8 mouse cellular contexts compared by ENCODE assay signal in the genomic region with DNA sequence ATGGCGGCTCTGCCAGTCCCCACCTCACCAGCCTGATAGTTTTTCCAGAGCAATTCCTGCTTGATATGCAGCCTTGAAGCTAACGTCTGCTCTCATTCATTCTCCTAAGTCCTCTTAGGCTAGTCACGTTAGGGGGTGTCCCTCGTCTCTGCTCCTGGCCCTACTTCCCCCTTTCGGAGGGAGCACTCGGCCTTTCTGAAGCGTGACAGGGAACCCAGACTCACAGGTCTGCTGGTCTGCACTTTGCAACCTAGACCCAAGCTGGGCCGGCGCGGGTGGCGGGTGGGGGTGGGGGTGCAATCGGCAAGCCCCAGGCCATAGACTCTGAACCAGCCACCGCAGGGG. TPM values are rescaled to one million over a fixed set of nuclear protein-coding genes. Genes with fewer than 3 reads are reported as not detected.
DNase-seq lines count a peak whose midpoint lies in the region; ATAC-seq and TF ChIP-seq lines count a peak whose summit lies in the region.

No protein-coding gene starts in this region.

- H3K4me1 ChIP-seq in heart, embryonic 15.5 days (replicated peaks): peaks cover 33% of the 10 kb centered on the region
- peaks cover 18% of the 10 kb centered on the region for H3K4me1 ChIP-seq in liver, postnatal 0 days (ENCODE audit: insufficient read depth)
- peaks cover 23% of the 10 kb centered on the region; the same call in 1 of the 2 replicates for H3K4me1 ChIP-seq in neural tube, embryonic 14.5 days (ENCODE audit: control insufficient read depth, insufficient read depth, low read length)

- ATAC-seq in heart, embryonic 15.5 days (replicated peaks; ENCODE audit: insufficient number of reproducible peaks, insufficient read depth, low FRiP score, low read depth): no peak
- peak; percentile 67 for ATAC-seq in liver, postnatal 0 days
- ATAC-seq in neural tube, embryonic 14.5 days (ENCODE audit: low read depth): peak; percentile 31; the same call in 1 of the 2 replicates

- H3K27me3 ChIP-seq in heart, embryonic 15.5 days: peaks cover 32% of the 10 kb centered on the region
- peaks cover 43% of the 10 kb centered on the region for H3K27me3 ChIP-seq in liver, postnatal 0 days (ENCODE audit: insufficient read depth, low read length)
- peaks cover 37% of the 10 kb centered on the region for H3K27me3 ChIP-seq in neural tube, embryonic 14.5 days (ENCODE audit: control insufficient read depth, insufficient read depth, low read length)

- peak overlapping the region; percentile 88 for H3K27ac ChIP-seq in layer of hippocampus, adult 2 months
- peak overlapping the region; percentile 88 for H3K27ac ChIP-seq in heart, embryonic 15.5 days
- peak overlapping the region; percentile 93 for H3K27ac ChIP-seq in liver, postnatal 0 days (ENCODE audit: low read depth)
- H3K27ac ChIP-seq in neural tube, embryonic 14.5 days (ENCODE audit: low read depth, low read length): peak overlapping the region; percentile 52; the same call in 1 of the 2 replicates

- no peaks in the 10 kb centered on the region for H3K9me3 ChIP-seq in heart, embryonic 15.5 days (replicated peaks)
- H3K9me3 ChIP-seq in liver, postnatal 0 days (ENCODE audit: low read length): no peaks in the 10 kb centered on the region
- no peaks in the 10 kb centered on the region for H3K9me3 ChIP-seq in neural tube, embryonic 14.5 days (ENCODE audit: control insufficient read depth, low read length)

- peak overlapping the region; percentile 88 for H3K9ac ChIP-seq in heart, embryonic 15.5 days
- peak overlapping the region; percentile 88 for H3K9ac ChIP-seq in liver, postnatal 0 days (replicated peaks)
- peak overlapping the region; percentile 58 for H3K9ac ChIP-seq in neural tube, embryonic 14.5 days (replicated peaks; ENCODE audit: low read depth, low read length)

- no peak for DNase-seq in layer of hippocampus, adult 2 months (ENCODE audit: low spot score in 2 of 2)
- no peak for DNase-seq in layer of hippocampus, adult 9-10 months (ENCODE audit: low spot score)
- peak; percentile 42 for DNase-seq in brain, adult 2 months (ENCODE audit: low read depth, low spot score)
- DNase-seq in liver, postnatal 0 days: peak; percentile 65
- no peak for DNase-seq in gastrocnemius, postnatal 14 days
- DNase-seq in right cerebral cortex, postnatal 25 days: no peak

- WGBS in heart, embryonic 15.5 days: 4% methylated on average over 13 of the region's 13 CpGs
- 2% methylated on average over 13 of the region's 13 CpGs for WGBS in liver, postnatal 0 days (ENCODE audit: insufficient replicate concordance)
- 2% methylated on average over 13 of the region's 13 CpGs for WGBS in neural tube, embryonic 14.5 days

- H3K4me3 ChIP-seq in layer of hippocampus, adult 2 months: peak overlapping the region; percentile 58
- H3K4me3 ChIP-seq in heart, embryonic 15.5 days: peak overlapping the region; percentile 81
- peak overlapping the region; percentile 84 for H3K4me3 ChIP-seq in liver, postnatal 0 days (ENCODE audit: low read depth, low read length)
- peak overlapping the region; percentile 43 for H3K4me3 ChIP-seq in neural tube, embryonic 14.5 days (ENCODE audit: low read depth, low read length)

- peak overlapping the region; percentile 97 for H3K4me2 ChIP-seq in heart, embryonic 15.5 days
- H3K4me2 ChIP-seq in liver, postnatal 0 days (ENCODE audit: low read depth, low read length): peak overlapping the region; percentile 66
- peak overlapping the region; percentile 94 for H3K4me2 ChIP-seq in neural tube, embryonic 14.5 days (ENCODE audit: low read depth, low read length)

- TF ChIP-seq EP300 in liver, postnatal 0 days (IDR thresholded peaks at IDR 0.05; ENCODE audit: low read depth): no peak

- intact Hi-C loops in gastrocnemius, postnatal 14 days (cut with DNase I; ENCODE audit: low total_unique reads): no loop called here

- TF ChIP-seq CTCF in layer of hippocampus, adult 2 months (conservative IDR thresholded peaks at IDR 0.05): no peak
- TF ChIP-seq CTCF in liver, postnatal 0 days (IDR thresholded peaks at IDR 0.05; ENCODE audit: low read depth): no peak

- no peaks in the 10 kb centered on the region for H3K36me3 ChIP-seq in heart, embryonic 15.5 days
- H3K36me3 ChIP-seq in liver, postnatal 0 days (replicated peaks; ENCODE audit: insufficient read depth, low read length): no peaks in the 10 kb centered on the region
- H3K36me3 ChIP-seq in neural tube, embryonic 14.5 days (ENCODE audit: control insufficient read depth, insufficient read depth, low read length): no peaks in the 10 kb centered on the region

RNA-seq across cellular contexts. Expression of a gene that starts 2.6 kb away (rescaled TPM):
- 1 to 10 TPM; 4.0 to 4.3 TPM for total RNA-seq in layer of hippocampus, adult 2 months (2021)
- polyA plus RNA-seq in heart, embryonic 15.5 days (2015; fragmentation: Nextera tagmentation; extraction: Ambion mirVana): 20.6 and 21.8 TPM in 2 replicates
- 9.4 and 11.5 TPM in 2 replicates for polyA plus RNA-seq in liver, postnatal 0 days (2015; fragmentation: Nextera tagmentation; extraction: Ambion mirVana)
- polyA plus RNA-seq in neural tube, embryonic 14.5 days (2014; fragmentation: Nextera tagmentation; extraction: Ambion mirVana): 3.6 and 8.9 TPM in 2 replicates
- total RNA-seq in gastrocnemius, postnatal 14 days (2021): 10 to 100 TPM; 16.2 to 16.6 TPM

Comparison
In these comparisons a context has a peak if more than half of its experiments do, and no peak if none do; other contexts are left out.
1. DNase-seq: peak in brain, adult 2 months (single experiment) and liver, postnatal 0 days (single experiment); none in layer of hippocampus, adult 2 months (0 of 2), layer of hippocampus, adult 9-10 months (single experiment), gastrocnemius, postnatal 14 days (single experiment) and right cerebral cortex, postnatal 25 days (single experiment).
2. Peak in every context shown above with its lines, with median percentiles within 50 percentile points of each other: H3K27ac ChIP-seq, H3K4me3 ChIP-seq, H3K4me2 ChIP-seq and H3K9ac ChIP-seq.